Mouse (Mus musculus): ENCODE measurements at regions not wholly inside any gene's neighbourhood (a gene's known extent, or its start where the extent isn't known, plus 50 kb on each side); places are given as distances from the start of the nearest gene placed in this dataset.

GRCm38 (mm10) chr14:86443921-86444835, 696.9 kb downstream of the Diaph3 start:
- TF ChIP-seq POLR2A (IDR thresholded peaks at IDR 0.05; ENCODE audit: insufficient read depth, low read depth, low read length) (no peak), EP300 (IDR thresholded peaks at IDR 0.05; ENCODE audit: insufficient read depth, low read depth, low read length) (no peak)

Data from heart, adult 2 months (tissue).